Comparison of ENCODE assay signal across 24 mouse cellular contexts in genomic region chr11:99351004-99351403, GRCm38 (mm10). TPM values are rescaled to one million over a fixed set of nuclear protein-coding genes. Genes with fewer than 3 reads are reported as not detected.
"Had no signal": no experiment of that assay in that cellular context is flagged by ENCODE, and none has a peak within 500 bp of the region (broad histone marks: within the 10 kb centered on the region; RNA-seq: fewer than 3 reads in every experiment).

TSS of gene Krt27 (minus strand) at chr11:99351104.

- H3K36me3 ChIP-seq: neural tube, embryonic 12.5 days; neural tube, embryonic 13.5 days; neural tube, embryonic 15.5 days; stomach, embryonic 15.5 days had no signal

- DNase-seq: retina, postnatal 1 day; right cerebral cortex, adult 18-20 months; right cerebral cortex, postnatal 14 days; right cerebral cortex, postnatal 25 days; right cerebral cortex, postnatal 4 days; spleen, adult 18-20 months; thymus, adult 18-20 months; thymus, adult 2 months; thymus, postnatal 14 days; thymus, postnatal 25 days; thymus, postnatal 36 days; thymus, postnatal 4 days had no signal

- H3K9me3 ChIP-seq: neural tube, embryonic 12.5 days; neural tube, embryonic 13.5 days; neural tube, embryonic 15.5 days; stomach, embryonic 15.5 days had no signal

- H3K27me3 ChIP-seq: neural tube, embryonic 12.5 days; neural tube, embryonic 15.5 days; stomach, embryonic 15.5 days had no signal

- H3K4me3 ChIP-seq: neural tube, embryonic 12.5 days; neural tube, embryonic 13.5 days; neural tube, embryonic 15.5 days; stomach, embryonic 15.5 days had no signal

- H3K4me2 ChIP-seq: neural tube, embryonic 12.5 days; neural tube, embryonic 13.5 days; neural tube, embryonic 15.5 days; stomach, embryonic 15.5 days had no signal

- H3K9ac ChIP-seq: neural tube, embryonic 12.5 days; neural tube, embryonic 13.5 days; neural tube, embryonic 15.5 days; stomach, embryonic 15.5 days had no signal

- H3K4me1 ChIP-seq: neural tube, embryonic 12.5 days; neural tube, embryonic 13.5 days; neural tube, embryonic 15.5 days; stomach, embryonic 15.5 days had no signal

- H3K27ac ChIP-seq: neural tube, embryonic 12.5 days; neural tube, embryonic 13.5 days; neural tube, embryonic 15.5 days; stomach, embryonic 15.5 days; stomach, postnatal 0 days had no signal

RNA-seq across cellular contexts. Expression of gene Krt27, which starts in this region (rescaled TPM):
- total RNA-seq: neutrophil, adult 5-6 weeks had no signal
- polyA plus RNA-seq: neural tube, embryonic 12.5 days; neural tube, embryonic 14.5 days; small intestine, adult 2 months; spleen, adult 2 months; stomach, embryonic 14.5 days; stomach, embryonic 15.5 days; stomach, embryonic 16.5 days; stomach, postnatal 0 days; urinary bladder, adult 2 months had no signal
